Mouse (Mus musculus) neural tube, embryonic 11.5 days (tissue): ENCODE measurements around the gene Auts2. TPM values are rescaled to one million over a fixed set of nuclear protein-coding genes. Genes with fewer than 3 reads are reported as not detected.
A peak's percentile ranks its signal among the peaks of the same experiment; 100 is the strongest.

ENCODE experiments used
- ATAC-seq: fragments of 200-750 bp; cut with Nextera tagmentation; 2 replicates; pipeline ENCODE4 v1.8.0; 2017; ENCODE audit warnings: moderate number of reproducible peaks, mild to moderate bottlenecking, moderate TSS enrichment, moderate library complexity; ENCODE audit not compliant: insufficient read depth, low FRiP score, low TSS enrichment
- DNase-seq: peaks from one replicate; pipeline ENCODE4 v3.0.0-alpha.2; 2015; ENCODE audit warnings: low spot score
- H3K27ac ChIP-seq: fragments of 300-500 bp; sonication (generic); 2 replicates; pipeline ENCODE4 v1.5.1; 2014; ENCODE audit warnings: low read depth, mild to moderate bottlenecking, low read length
- H3K27me3 ChIP-seq: fragments of 300-500 bp; sonication (generic); 2 replicates; pipeline ENCODE4 v1.6.1; 2014; ENCODE audit warnings: mild to moderate bottlenecking, low read length, mixed read lengths; ENCODE audit not compliant: control insufficient read depth, insufficient read depth
- H3K36me3 ChIP-seq: fragments of 300-500 bp; sonication (generic); 2 replicates; pipeline ENCODE4 v1.6.1; 2014; ENCODE audit warnings: mild to moderate bottlenecking, low read length, moderate library complexity, mixed read lengths; ENCODE audit not compliant: control insufficient read depth, insufficient read depth
- H3K4me1 ChIP-seq: fragments of 300-500 bp; sonication (generic); 2 replicates; pipeline ENCODE4 v1.6.1; 2014; ENCODE audit warnings: low read length, mixed read lengths; ENCODE audit not compliant: control insufficient read depth, insufficient read depth
- H3K4me2 ChIP-seq: fragments of 300-500 bp; sonication (generic); 2 replicates; pipeline ENCODE4 v1.6.1; 2014; ENCODE audit warnings: low read depth, mild to moderate bottlenecking, moderate library complexity
- H3K4me3 ChIP-seq: fragments of 300-500 bp; sonication (generic); 2 replicates; pipeline ENCODE4 v1.5.1; 2014; ENCODE audit warnings: low read depth, low read length
- H3K9ac ChIP-seq: fragments of 300-500 bp; sonication (generic); 2 replicates; pipeline ENCODE4 v1.6.1; 2014; ENCODE audit warnings: mild to moderate bottlenecking, low read length
- H3K9me3 ChIP-seq: fragments of 300-500 bp; sonication (generic); 2 replicates; pipeline ENCODE4 v1.6.1; 2016; ENCODE audit warnings: low read length; ENCODE audit not compliant: control insufficient read depth
- WGBS: fragments of 180-500 bp; shearing (Covaris S2); extraction: QIAGEN DNeasy Blood & Tissue Kit; methylation state at CpG from one replicate; pipeline ENCODE4 v1.1.7; 2014; 5-methylcytosine and 5-hydroxymethylcytosine counted together
- polyA plus RNA-seq: library from polyadenylated mRNA; unstranded; fragments of >200 nt; fragmentation: Nextera tagmentation; extraction: Ambion mirVana; gene quantifications from 2 replicates; pipeline ENCODE4 v1.2.1, GENCODE M21; 2014

Auts2 gene
- polyA plus RNA-seq, 1 experiment from 2014 or later = 45.0 TPM

GRCm38 (mm10) chr5:132541951-132542350 is 1.2 kb downstream of the Auts2 start:
- H3K27ac ChIP-seq = peak overlapping the region; percentile 89
- peaks cover 11% of the 10 kb centered on the region for H3K4me1 ChIP-seq
- no peak for ATAC-seq
- WGBS = 0% methylated on average over 14 of the region's 21 CpGs
- H3K4me3 ChIP-seq = peak overlapping the region; percentile 80
- H3K9ac ChIP-seq = peak overlapping the region; percentile 92
- peak overlapping the region; percentile 46 for H3K4me2 ChIP-seq
- H3K9me3 ChIP-seq = no peaks in the 10 kb centered on the region
- no peaks in the 10 kb centered on the region for H3K36me3 ChIP-seq
- H3K27me3 ChIP-seq = no peaks in the 10 kb centered on the region
- peak; percentile 66 for DNase-seq

DNA sequence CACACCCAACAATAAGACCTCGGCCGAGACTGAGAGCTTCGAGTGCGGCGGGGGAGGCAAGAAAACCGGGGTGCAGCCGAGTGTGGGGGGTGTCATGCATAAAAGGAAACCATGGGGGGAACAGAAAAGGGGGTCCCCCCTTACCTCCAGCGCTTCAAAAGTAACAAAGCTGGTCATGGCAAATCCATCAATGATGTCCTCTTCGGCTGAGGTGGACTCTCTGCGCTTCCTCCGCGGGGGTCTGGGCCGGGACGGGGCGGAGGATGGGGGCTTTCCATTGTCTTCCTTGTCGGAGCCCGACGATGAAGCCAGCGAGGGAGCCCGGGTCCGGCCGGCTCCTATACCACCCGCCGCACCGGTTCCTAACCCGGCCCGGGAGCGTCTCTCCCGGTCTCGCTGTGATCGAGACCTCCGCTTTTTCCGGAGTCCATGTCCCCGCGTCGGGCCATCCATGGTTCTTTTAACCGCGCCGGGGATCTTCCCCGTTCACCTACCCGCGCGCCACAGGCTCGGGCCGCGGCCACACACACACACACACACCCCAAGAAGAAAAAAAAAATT is 1.7 kb downstream of the Auts2 start:
- no peak for DNase-seq
- no peak for ATAC-seq
- Histone ChIP-seq H3K27me3 (no peaks in the 10 kb centered on the region), H3K36me3 (no peaks in the 10 kb centered on the region), H3K4me1 (peaks cover 11% of the 10 kb centered on the region), H3K9ac (peak overlapping the region; percentile 92), H3K27ac (peak overlapping the region; percentile 89), H3K4me2 (peak overlapping the region; percentile 46), H3K4me3 (peak overlapping the region; percentile 80), H3K9me3 (no peaks in the 10 kb centered on the region)
- WGBS = 1% methylated on average over 46 of the region's 46 CpGs

- H3K4me1 ChIP-seq = peaks cover 11% of the 10 kb centered on the region
- H3K4me2 ChIP-seq = peak overlapping the region; percentile 46
These were observed 2.3 kb downstream of the Auts2 start for GRCm38 (mm10) chr5:132540841-132541311.

GRCm38 (mm10) chr5:132537475-132537874 is 5.7 kb downstream of the Auts2 start:
- Histone ChIP-seq H3K4me3 (no peak overlapping the region), H3K9me3 (no peaks in the 10 kb centered on the region), H3K27me3 (no peaks in the 10 kb centered on the region), H3K9ac (no peak overlapping the region), H3K4me2 (no peak overlapping the region), H3K27ac (no peak overlapping the region), H3K4me1 (peaks cover 15% of the 10 kb centered on the region), H3K36me3 (no peaks in the 10 kb centered on the region)
- DNase-seq (no peak), ATAC-seq (no peak)
- WGBS = 86% methylated on average over 4 of the region's 4 CpGs

More at GRCm38 (mm10) chr5:132540841-132541311, 2.3 kb downstream of the Auts2 start:
- peak overlapping the region; percentile 92 for H3K9ac ChIP-seq
- WGBS = 5% methylated on average over 6 of the region's 7 CpGs
- H3K27me3 ChIP-seq = no peaks in the 10 kb centered on the region
- H3K27ac ChIP-seq = peak overlapping the region; percentile 89; the same call in 1 of the 2 replicates
- ATAC-seq = no peak
- H3K9me3 ChIP-seq = no peaks in the 10 kb centered on the region
- peak; percentile 51 for DNase-seq
- peak overlapping the region; percentile 80 for H3K4me3 ChIP-seq
- no peaks in the 10 kb centered on the region for H3K36me3 ChIP-seq

GRCm38 (mm10) chr5:132526395-132526794 is 16.7 kb downstream of the Auts2 start:
- ATAC-seq = no peak
- Histone ChIP-seq H3K4me3 (no peak overlapping the region), H3K4me1 (peaks cover 18% of the 10 kb centered on the region), H3K36me3 (no peaks in the 10 kb centered on the region), H3K9me3 (no peaks in the 10 kb centered on the region), H3K9ac (no peak overlapping the region), H3K4me2 (no peak overlapping the region), H3K27me3 (no peaks in the 10 kb centered on the region), H3K27ac (no peak overlapping the region)
- WGBS = 29% methylated on average over 3 of the region's 3 CpGs
- no peak for DNase-seq

- Histone ChIP-seq H3K4me1 (peaks cover 12% of the 10 kb centered on the region), H3K4me3 (no peak overlapping the region), H3K9me3 (no peaks in the 10 kb centered on the region), H3K27me3 (no peaks in the 10 kb centered on the region), H3K27ac (no peak overlapping the region), H3K9ac (no peak overlapping the region), H3K4me2 (no peak overlapping the region), H3K36me3 (no peaks in the 10 kb centered on the region)
- WGBS = 43% methylated on average over 12 of the region's 12 CpGs
- ATAC-seq (no peak), DNase-seq (no peak)
These were observed 21.7 kb downstream of the Auts2 start for GRCm38 (mm10) chr5:132521358-132521873.

DNA sequence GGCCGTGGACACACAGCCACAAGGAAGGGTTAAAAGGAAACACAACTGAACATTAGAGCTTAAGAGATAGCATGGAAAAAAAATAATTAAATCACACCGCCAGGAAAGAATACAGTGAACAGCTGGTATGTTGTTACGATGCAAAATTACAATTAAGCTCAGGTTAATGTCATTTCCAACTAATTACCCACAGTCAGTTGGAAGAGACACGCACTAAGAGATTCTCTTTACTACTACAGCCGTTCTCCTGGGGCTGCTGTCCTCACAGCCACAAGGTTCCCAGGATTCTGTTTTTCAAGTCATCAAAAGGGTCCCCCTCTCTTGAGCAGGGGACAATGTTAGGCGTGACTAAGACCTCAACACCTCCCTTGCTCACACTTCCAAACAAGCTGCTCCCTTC is 25.3 kb downstream of the Auts2 start:
- H3K4me3 ChIP-seq = no peak overlapping the region
- ATAC-seq (no peak), DNase-seq (no peak)
- no peaks in the 10 kb centered on the region for H3K9me3 ChIP-seq
- H3K4me1 ChIP-seq = peaks cover 15% of the 10 kb centered on the region
- no peaks in the 10 kb centered on the region for H3K27me3 ChIP-seq
- 56% methylated on average over 6 of the region's 6 CpGs for WGBS
- no peak overlapping the region for H3K27ac ChIP-seq
- H3K36me3 ChIP-seq = no peaks in the 10 kb centered on the region
- no peak overlapping the region for H3K4me2 ChIP-seq
- no peak overlapping the region for H3K9ac ChIP-seq

- Histone ChIP-seq H3K9me3 (no peaks in the 10 kb centered on the region), H3K27me3 (no peaks in the 10 kb centered on the region), H3K9ac (no peak overlapping the region), H3K4me3 (no peak overlapping the region), H3K27ac (no peak overlapping the region), H3K36me3 (no peaks in the 10 kb centered on the region), H3K4me1 (peaks cover 13% of the 10 kb centered on the region), H3K4me2 (no peak overlapping the region)
- no peak for DNase-seq
- ATAC-seq = no peak
- WGBS = 86% methylated on average over 6 of the region's 6 CpGs
These were observed 28.6 kb downstream of the Auts2 start for GRCm38 (mm10) chr5:132514521-132514920.

- Histone ChIP-seq H3K4me1 (peaks cover 18% of the 10 kb centered on the region), H3K9me3 (no peaks in the 10 kb centered on the region), H3K36me3 (no peaks in the 10 kb centered on the region), H3K4me2 (no peak overlapping the region), H3K4me3 (no peak overlapping the region), H3K9ac (no peak overlapping the region), H3K27ac (no peak overlapping the region), H3K27me3 (no peaks in the 10 kb centered on the region)
- WGBS = 18% methylated on average over 7 of the region's 7 CpGs
- ATAC-seq (no peak), DNase-seq (peak; percentile 29)
These were observed 29.9 kb downstream of the Auts2 start for GRCm38 (mm10) chr5:132513206-132513605.
